In the genomic region with DNA sequence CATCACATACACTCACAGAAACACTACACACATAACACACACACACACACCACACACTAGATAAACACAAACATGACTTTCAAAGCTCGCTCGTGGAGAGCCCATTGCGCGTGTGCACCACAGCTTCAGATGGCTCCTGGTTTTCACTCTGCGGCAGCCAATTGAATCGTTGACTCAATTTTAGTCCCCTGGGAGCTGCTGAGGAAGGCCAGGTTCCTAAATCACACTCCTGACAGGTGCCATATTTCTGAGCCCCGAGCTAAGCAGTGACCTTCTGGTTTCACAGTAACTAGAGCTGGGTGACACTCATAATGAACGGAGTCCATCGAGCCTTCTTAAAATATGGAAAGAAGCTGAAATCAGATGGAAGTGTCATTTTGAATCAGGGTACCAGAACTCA, we compare ENCODE assay signal across 19 mouse cellular contexts.
"Had no signal": no experiment of that assay in that cellular context is flagged by ENCODE, and none has a peak within 500 bp of the region (broad histone marks: within the 10 kb centered on the region; RNA-seq: fewer than 3 reads in every experiment).

No protein-coding gene starts in this region.

- H3K4me2 ChIP-seq: intestine, embryonic 15.5 days; kidney, embryonic 15.5 days; lung, embryonic 14.5 days; midbrain, embryonic 12.5 days; midbrain, embryonic 15.5 days; stomach, embryonic 15.5 days had no signal

- H3K4me1 ChIP-seq: intestine, embryonic 15.5 days; kidney, embryonic 15.5 days; midbrain, embryonic 12.5 days; midbrain, embryonic 15.5 days; stomach, embryonic 15.5 days had no signal

- ATAC-seq: intestine, embryonic 15.5 days; liver, postnatal 0 days; lung, postnatal 0 days; midbrain, embryonic 15.5 days had no signal

- H3K9me3 ChIP-seq: intestine, embryonic 15.5 days; kidney, embryonic 15.5 days; megakaryocyte, embryonic 14.5 days; midbrain, embryonic 12.5 days; midbrain, embryonic 15.5 days; stomach, embryonic 15.5 days had no signal

- H3K27ac ChIP-seq: intestine, embryonic 15.5 days; kidney, embryonic 15.5 days; left cerebral cortex, adult 2 months; liver, embryonic 14.5 days; midbrain, embryonic 12.5 days; midbrain, embryonic 15.5 days; stomach, embryonic 15.5 days had no signal

- H3K9ac ChIP-seq: intestine, embryonic 15.5 days; kidney, embryonic 15.5 days; liver, embryonic 14.5 days; liver, postnatal 0 days; lung, embryonic 14.5 days; midbrain, embryonic 12.5 days; midbrain, embryonic 15.5 days; stomach, embryonic 15.5 days had no signal

- DNase-seq: kidney, adult 11 months; kidney, adult 8-10 months; kidney, postnatal 10 days; kidney, postnatal 36 days; layer of hippocampus, postnatal 36 days; liver, postnatal 0 days; lung, embryonic 14.5 days; lung, postnatal 36 days; thymus, postnatal 25 days had no signal

- H3K4me3 ChIP-seq: intestine, embryonic 15.5 days; kidney, embryonic 15.5 days; left cerebral cortex, adult 2 months; midbrain, embryonic 12.5 days; midbrain, embryonic 15.5 days; myocyte; stomach, embryonic 15.5 days had no signal

- H3K36me3 ChIP-seq: intestine, embryonic 15.5 days; kidney, embryonic 15.5 days; midbrain, embryonic 12.5 days; midbrain, embryonic 15.5 days; stomach, embryonic 15.5 days had no signal

- H3K27me3 ChIP-seq: intestine, embryonic 15.5 days; kidney, embryonic 15.5 days; megakaryocyte, embryonic 14.5 days; midbrain, embryonic 12.5 days; midbrain, embryonic 15.5 days; stomach, embryonic 15.5 days had no signal
